Mouse (Mus musculus): ENCODE data around the gene Nectin4.

GRCm38 (mm10) chr1:171385171-171385570 lies 15.3 kb downstream of the Nectin4 start:
- no peak for TF ChIP-seq GATA1 (IDR thresholded peaks at IDR 0.05; ENCODE audit: low read length)
- no peak for TF ChIP-seq TAL1 (IDR thresholded peaks at IDR 0.05; ENCODE audit: low read length)

Data from erythroblast, embryonic 14.5 days (primary cell).